Comparison of ENCODE assay signal across 19 mouse cellular contexts in genomic region chr6:144299503-144299858, GRCm38 (mm10).
DNase-seq lines count a peak whose midpoint lies in the region; ATAC-seq lines count a peak whose summit lies in the region.
"Had no signal": no experiment of that assay in that cellular context is flagged by ENCODE, and none has a peak within 500 bp of the region (broad histone marks: within the 10 kb centered on the region; RNA-seq: fewer than 3 reads in every experiment).

No protein-coding gene starts in this region.

- 49% methylated on average over 7 of the region's 7 CpGs for WGBS in liver, embryonic 16.5 days (ENCODE audit: insufficient replicate concordance)
- WGBS in limb, embryonic 13.5 days: 19% methylated on average over 7 of the region's 7 CpGs

- H3K4me2 ChIP-seq in liver, embryonic 16.5 days (ENCODE audit: low read depth, low read length): no peak overlapping the region
- peak overlapping the region; percentile 53 for H3K4me2 ChIP-seq in limb, embryonic 13.5 days (replicated peaks)

- H3K9me3 ChIP-seq in liver, embryonic 16.5 days (replicated peaks; ENCODE audit: control insufficient read depth, low read length): no peaks in the 10 kb centered on the region
- peaks cover 12% of the 10 kb centered on the region for H3K9me3 ChIP-seq in limb, embryonic 13.5 days

- H3K27me3 ChIP-seq in liver, embryonic 16.5 days (ENCODE audit: control insufficient read depth, insufficient read depth, low read depth, low read length): no peaks in the 10 kb centered on the region
- peaks cover 24% of the 10 kb centered on the region; the same call in 1 of the 2 replicates for H3K27me3 ChIP-seq in limb, embryonic 13.5 days

- 0 out of 2 replicates have a peak, but pooled peaks have one; percentile 43 for ATAC-seq in liver, embryonic 16.5 days (ENCODE audit: low read depth)
- ATAC-seq in common myeloid progenitor, adult 5-6 weeks (replicated peaks; ENCODE audit: low read depth, poor library complexity, severe bottlenecking): 0 out of 2 replicates have a peak, but pooled peaks have one; percentile 52
- ATAC-seq in limb, embryonic 13.5 days (ENCODE audit: low FRiP score, low read depth): peak; percentile 86
- ATAC-seq: forebrain, embryonic 16.5 days; liver, postnatal 0 days had no signal

- H3K4me1 ChIP-seq in liver, embryonic 16.5 days (ENCODE audit: control insufficient read depth, low read depth, low read length): no peaks in the 10 kb centered on the region
- H3K4me1 ChIP-seq in limb, embryonic 13.5 days: peaks cover 16% of the 10 kb centered on the region

- no peak for DNase-seq in liver
- peak; percentile 19 for DNase-seq in embryo, embryonic 11.5 days (ENCODE audit: low read depth, low spot score)
- DNase-seq in left cerebral cortex, adult 18-20 months (ENCODE audit: low spot score in 2 of 2): no peak
- DNase-seq in c-Kit-positive CD71-positive TER-119-positive erythroid progenitor cells, embryonic 14.5 days (ENCODE audit: low spot score): no peak
- DNase-seq: adrenal gland, postnatal 10 days; cerebellum, adult 11-12 months; heart, adult 18-20 months; kidney, adult 18-20 months; kidney, postnatal 36 days; layer of hippocampus, adult 9-11 months; liver, postnatal 0 days; thymus, adult 18-20 months had no signal

- H3K9ac ChIP-seq in liver, embryonic 16.5 days (ENCODE audit: low read depth, low read length): no peak overlapping the region
- H3K9ac ChIP-seq in limb, embryonic 13.5 days: no peak overlapping the region
- H3K9ac ChIP-seq: liver, postnatal 0 days had no signal

- H3K27ac ChIP-seq in liver, embryonic 16.5 days (ENCODE audit: low read length): no peak overlapping the region
- H3K27ac ChIP-seq in limb, embryonic 13.5 days: no peak overlapping the region
- H3K27ac ChIP-seq: hindbrain, embryonic 10.5 days; midbrain, embryonic 10.5 days had no signal

- H3K4me3 ChIP-seq in liver, embryonic 16.5 days (ENCODE audit: low read depth, low read length): no peak overlapping the region
- no peak overlapping the region for H3K4me3 ChIP-seq in limb, embryonic 13.5 days
- H3K4me3 ChIP-seq: erythroblast, embryonic 14.5 days; hindbrain, embryonic 10.5 days; midbrain, embryonic 10.5 days had no signal

- no peaks in the 10 kb centered on the region for H3K36me3 ChIP-seq in liver, embryonic 16.5 days (ENCODE audit: control insufficient read depth, insufficient read depth)
- no peaks in the 10 kb centered on the region for H3K36me3 ChIP-seq in limb, embryonic 13.5 days
- H3K36me3 ChIP-seq: hindbrain, embryonic 10.5 days; midbrain, embryonic 10.5 days had no signal
